Mouse (Mus musculus): Measurements from ENCODE around the gene Ccdc9. TPM values are rescaled to one million over a fixed set of nuclear protein-coding genes. Genes with fewer than 3 reads are reported as not detected.

Gene Ccdc9
- polyA plus RNA-seq, 1 experiment from 2014 or later, result 49.5 TPM

GRCm38 (mm10) chr7:16229869-16230268, 56.7 kb downstream of the Ccdc9 start:
- H3K4me1 ChIP-seq, result no peaks in the 10 kb centered on the region
- H3K4me3 ChIP-seq, result no peak overlapping the region
- no peak overlapping the region for H3K4me2 ChIP-seq (replicated peaks)
- H3K9ac ChIP-seq, result no peak overlapping the region
- H3K27me3 ChIP-seq (replicated peaks), result no peaks in the 10 kb centered on the region
- H3K36me3 ChIP-seq, result no peaks in the 10 kb centered on the region
- 53% methylated on average over 5 of the region's 5 CpGs for WGBS
- H3K9me3 ChIP-seq, result peaks cover 5% of the 10 kb centered on the region; the same call in 1 of the 2 replicates
- H3K27ac ChIP-seq, result no peak overlapping the region
- no peak for ATAC-seq (ENCODE audit: low FRiP score, low read depth)

Other genes with a start within 250 kb of the Ccdc9 start
- gene Bicra, start 238.9 kb downstream of the Ccdc9 start, polyA plus RNA-seq (2016; fragmentation: Nextera tagmentation; extraction: Ambion mirVana), result 10.1 and 10.7 TPM in 2 replicates
- gene Zfp541, start 225.0 kb downstream of the Ccdc9 start, polyA plus RNA-seq (2016; fragmentation: Nextera tagmentation; extraction: Ambion mirVana), result 0.05 TPM in 1 of 2 replicates, not detected in the other
- 186 and 216 TPM in 2 replicates for gene Napa, start 188.3 kb downstream of the Ccdc9 start, polyA plus RNA-seq (2016; fragmentation: Nextera tagmentation; extraction: Ambion mirVana)
- gene Kptn, start 166.9 kb downstream of the Ccdc9 start, polyA plus RNA-seq (2016; fragmentation: Nextera tagmentation; extraction: Ambion mirVana), result 29.6 and 32.9 TPM in 2 replicates
- gene Slc8a2, start 157.0 kb downstream of the Ccdc9 start, polyA plus RNA-seq (2016; fragmentation: Nextera tagmentation; extraction: Ambion mirVana), result 1.2 and 1.8 TPM in 2 replicates
- gene Meis3, start 111.7 kb downstream of the Ccdc9 start, polyA plus RNA-seq (2016; fragmentation: Nextera tagmentation; extraction: Ambion mirVana), result 194 and 205 TPM in 2 replicates
- 14.9 and 16.5 TPM in 2 replicates for gene Dhx34, start 64.8 kb downstream of the Ccdc9 start, polyA plus RNA-seq (2016; fragmentation: Nextera tagmentation; extraction: Ambion mirVana)
- gene C5ar2, start 42.6 kb downstream of the Ccdc9 start, polyA plus RNA-seq (2016; fragmentation: Nextera tagmentation; extraction: Ambion mirVana), result 0.09 and 0.10 TPM in 2 replicates
- gene C5ar1, start 27.3 kb downstream of the Ccdc9 start, polyA plus RNA-seq (2016; fragmentation: Nextera tagmentation; extraction: Ambion mirVana), result 0.87 and 1.2 TPM in 2 replicates
- gene Inafm1, start 13.2 kb downstream of the Ccdc9 start, polyA plus RNA-seq (2016; fragmentation: Nextera tagmentation; extraction: Ambion mirVana), result 27.0 and 28.5 TPM in 2 replicates
- 22.7 and 25.0 TPM in 2 replicates for gene Bbc3, start 21.6 kb upstream of the Ccdc9 start, polyA plus RNA-seq (2016; fragmentation: Nextera tagmentation; extraction: Ambion mirVana)
- gene Sae1, start 101.0 kb upstream of the Ccdc9 start, polyA plus RNA-seq (2016; fragmentation: Nextera tagmentation; extraction: Ambion mirVana), result 321 and 328 TPM in 2 replicates
- 26.6 and 27.8 TPM in 2 replicates for gene Zc3h4, start 114.1 kb upstream of the Ccdc9 start, polyA plus RNA-seq (2016; fragmentation: Nextera tagmentation; extraction: Ambion mirVana)
- 58.5 and 66.6 TPM in 2 replicates for gene Tmem160, start 166.0 kb upstream of the Ccdc9 start, polyA plus RNA-seq (2016; fragmentation: Nextera tagmentation; extraction: Ambion mirVana)
- 1.0 and 1.4 TPM in 2 replicates for gene Npas1, start 190.9 kb upstream of the Ccdc9 start, polyA plus RNA-seq (2016; fragmentation: Nextera tagmentation; extraction: Ambion mirVana)

All from neural tube, embryonic 12.5 days (tissue).